Mouse (Mus musculus) limb, embryonic 11.5 days (tissue): ENCODE data around the gene Tmem88b. TPM values are rescaled to one million over a fixed set of nuclear protein-coding genes. Genes with fewer than 3 reads are reported as not detected.

ENCODE experiments used
- ATAC-seq: fragments of 200-750 bp; cut with Nextera tagmentation; 2 replicates; pipeline ENCODE4 v1.8.0; 2017; ENCODE audit warnings: low read depth; ENCODE audit not compliant: insufficient number of reproducible peaks, low FRiP score, low TSS enrichment
- DNase-seq: peaks from one replicate; pipeline ENCODE4 v3.0.0-alpha.2; 2015; ENCODE audit warnings: low spot score
- H3K27ac ChIP-seq: fragments of 300-500 bp; sonication (generic); replicated peaks from 2 replicates; pipeline ENCODE4 v1.5.1; 2014; ENCODE audit warnings: low read depth, mild to moderate bottlenecking, low read length
- H3K27me3 ChIP-seq: fragments of 300-500 bp; sonication (generic); 2 replicates; pipeline ENCODE4 v1.6.1; 2014; ENCODE audit warnings: mild to moderate bottlenecking, low read length, mixed read lengths; ENCODE audit not compliant: control insufficient read depth, insufficient read depth
- H3K36me3 ChIP-seq: fragments of 300-500 bp; sonication (generic); 2 replicates; pipeline ENCODE4 v1.6.1; 2014; ENCODE audit warnings: mild to moderate bottlenecking, low read length, moderate library complexity, mixed read lengths; ENCODE audit not compliant: control insufficient read depth, insufficient read depth
- H3K4me1 ChIP-seq: fragments of 300-500 bp; sonication (generic); 2 replicates; pipeline ENCODE4 v1.6.1; 2014; ENCODE audit warnings: low read length, mixed read lengths; ENCODE audit not compliant: control insufficient read depth, insufficient read depth
- H3K4me2 ChIP-seq: fragments of 300-500 bp; sonication (generic); 2 replicates; pipeline ENCODE4 v1.6.1; 2014; ENCODE audit warnings: low read depth, mild to moderate bottlenecking, moderate library complexity; ENCODE audit not compliant: severe bottlenecking
- H3K4me3 ChIP-seq: fragments of 300-500 bp; sonication (generic); 2 replicates; pipeline ENCODE4 v1.5.1; 2014; ENCODE audit warnings: low read depth, low read length
- H3K9ac ChIP-seq: fragments of 300-500 bp; sonication (generic); 2 replicates; pipeline ENCODE4 v1.6.1; 2014; ENCODE audit warnings: mild to moderate bottlenecking, low read length
- H3K9me3 ChIP-seq: fragments of 300-500 bp; sonication (generic); 2 replicates; pipeline ENCODE4 v1.6.1; 2016; ENCODE audit warnings: low read length; ENCODE audit not compliant: control insufficient read depth
- whole genome bisulfite sequencing: fragments of 180-500 bp; shearing (Covaris S2); extraction: QIAGEN DNeasy Blood & Tissue Kit; methylation state at CpG from one replicate; pipeline ENCODE4 v1.1.7; 2014; 5-methylcytosine and 5-hydroxymethylcytosine counted together
- polyA plus RNA-seq: library from polyadenylated mRNA; unstranded; fragments of >200 nt; fragmentation: Nextera tagmentation; extraction: Ambion mirVana; gene quantifications from 2 replicates; pipeline ENCODE4 v1.2.1, GENCODE M21; 2014

Gene Tmem88b
- polyA plus RNA-seq, 1 experiment from 2014 or later = 0.19 TPM

GRCm38 (mm10) chr4:155761356-155762099 lies 24.1 kb downstream of the Tmem88b start:
- H3K9ac ChIP-seq = peak overlapping the region; percentile 78
- WGBS = 3% methylated on average over 28 of the region's 28 CpGs
- H3K4me3 ChIP-seq = peak overlapping the region; percentile 89
- no peak for DNase-seq
- H3K36me3 ChIP-seq = peaks cover 3% of the 10 kb centered on the region; the same call in 1 of the 2 replicates
- no peak overlapping the region for H3K27ac ChIP-seq
- H3K4me1 ChIP-seq = peaks cover 12% of the 10 kb centered on the region
- H3K27me3 ChIP-seq = no peaks in the 10 kb centered on the region
- peak overlapping the region; percentile 82 for H3K4me2 ChIP-seq
- no peaks in the 10 kb centered on the region for H3K9me3 ChIP-seq
- ATAC-seq = 0 out of 2 replicates have a peak, but pooled peaks have one; percentile 14

DNA sequence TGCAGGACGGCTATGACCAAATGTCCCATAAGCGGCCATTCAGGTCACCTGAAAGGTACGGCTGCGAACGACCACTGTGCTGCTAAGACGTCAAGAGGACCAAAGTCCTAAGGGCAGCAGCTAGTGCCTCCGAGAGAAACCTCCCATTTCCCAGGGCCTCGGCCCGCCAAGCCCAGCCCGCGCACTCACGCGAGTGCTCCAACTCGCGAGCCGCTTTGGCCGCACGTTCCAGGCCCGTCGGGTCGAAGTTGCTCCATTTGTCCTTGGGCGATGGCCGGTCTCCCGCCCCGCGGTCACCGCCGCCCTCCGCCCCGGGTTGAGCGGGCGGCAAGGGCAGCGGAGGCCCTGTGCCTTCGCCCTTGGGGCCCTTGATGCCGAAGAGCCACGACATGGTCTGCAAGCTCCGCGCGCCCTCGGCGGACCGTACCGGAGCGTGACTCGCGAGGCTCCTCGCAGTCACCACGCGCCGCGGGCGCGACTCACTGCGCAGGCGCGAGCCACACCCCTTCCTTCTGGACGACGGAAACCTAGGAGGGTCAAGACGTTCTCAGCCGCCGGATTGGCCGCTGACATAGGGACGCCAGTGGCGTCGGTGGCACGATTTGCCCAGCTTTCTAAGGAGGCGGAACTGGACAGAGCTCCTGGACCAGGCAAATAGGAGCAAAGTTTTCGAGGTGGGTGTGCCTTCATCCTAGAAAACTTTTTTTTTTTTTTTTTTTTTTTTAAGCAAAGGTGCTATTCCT lies 24.9 kb downstream of the Tmem88b start, which contains the start of gene Atad3a:
Atad3a (minus strand) TSS at position 481 of the 743 bp plus-strand sequence.
- DNase-seq = peak; percentile 97
- Histone ChIP-seq H3K4me2 (peak within 1 kb of the TSS; percentile 85), H3K27me3 (no peaks in the 10 kb centered on the region), H3K4me3 (peak within 1 kb of the TSS; percentile 89), H3K9me3 (no peaks in the 10 kb centered on the region), H3K27ac (no peak within 1 kb of the TSS), H3K4me1 (peaks cover 12% of the 10 kb centered on the region), H3K9ac (peak within 1 kb of the TSS; percentile 78), H3K36me3 (peaks cover 7% of the 10 kb centered on the region)
- WGBS = under 1% methylated on average over 68 of the region's 68 CpGs
- peak; percentile 96 for ATAC-seq

GRCm38 (mm10) chr4:155759862-155760612 lies 25.6 kb downstream of the Tmem88b start:
- Histone ChIP-seq H3K4me2 (peak overlapping the region; percentile 85), H3K27me3 (no peaks in the 10 kb centered on the region), H3K4me1 (peaks cover 12% of the 10 kb centered on the region), H3K9me3 (no peaks in the 10 kb centered on the region), H3K27ac (no peak overlapping the region), H3K36me3 (peaks cover 11% of the 10 kb centered on the region), H3K4me3 (peak overlapping the region; percentile 89), H3K9ac (peak overlapping the region; percentile 71)
- 3% methylated on average over 10 of the region's 10 CpGs for WGBS
- DNase-seq (no peak), ATAC-seq (0 out of 2 replicates have a peak, but pooled peaks have one; percentile 15)

DNA sequence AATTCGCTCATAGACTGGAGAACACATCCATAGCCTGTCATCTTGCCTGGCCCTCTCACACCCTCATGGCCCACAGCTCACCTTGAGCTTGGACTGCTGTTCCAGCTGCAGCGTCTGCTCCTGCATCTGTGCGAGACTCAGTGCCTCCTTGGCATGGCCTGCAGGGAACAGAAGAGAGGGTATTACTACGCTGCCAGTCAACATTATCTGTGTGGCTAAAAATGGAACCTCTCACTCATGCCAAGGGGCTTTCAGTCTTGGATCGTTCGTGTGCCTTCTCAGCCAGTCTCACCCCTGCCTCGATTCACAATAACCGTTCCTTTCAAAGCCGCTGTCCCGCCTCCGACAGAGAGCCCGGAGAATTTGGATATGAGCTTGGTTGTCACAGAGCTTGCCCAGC lies 28.7 kb downstream of the Tmem88b start:
- Histone ChIP-seq H3K4me3 (no peak overlapping the region), H3K27ac (no peak overlapping the region), H3K4me1 (peaks cover 12% of the 10 kb centered on the region), H3K9ac (no peak overlapping the region), H3K9me3 (no peaks in the 10 kb centered on the region), H3K27me3 (no peaks in the 10 kb centered on the region), H3K36me3 (peaks cover 20% of the 10 kb centered on the region), H3K4me2 (no peak overlapping the region)
- no peak for ATAC-seq
- no peak for DNase-seq
- 95% methylated on average over 12 of the region's 12 CpGs for WGBS

DNA sequence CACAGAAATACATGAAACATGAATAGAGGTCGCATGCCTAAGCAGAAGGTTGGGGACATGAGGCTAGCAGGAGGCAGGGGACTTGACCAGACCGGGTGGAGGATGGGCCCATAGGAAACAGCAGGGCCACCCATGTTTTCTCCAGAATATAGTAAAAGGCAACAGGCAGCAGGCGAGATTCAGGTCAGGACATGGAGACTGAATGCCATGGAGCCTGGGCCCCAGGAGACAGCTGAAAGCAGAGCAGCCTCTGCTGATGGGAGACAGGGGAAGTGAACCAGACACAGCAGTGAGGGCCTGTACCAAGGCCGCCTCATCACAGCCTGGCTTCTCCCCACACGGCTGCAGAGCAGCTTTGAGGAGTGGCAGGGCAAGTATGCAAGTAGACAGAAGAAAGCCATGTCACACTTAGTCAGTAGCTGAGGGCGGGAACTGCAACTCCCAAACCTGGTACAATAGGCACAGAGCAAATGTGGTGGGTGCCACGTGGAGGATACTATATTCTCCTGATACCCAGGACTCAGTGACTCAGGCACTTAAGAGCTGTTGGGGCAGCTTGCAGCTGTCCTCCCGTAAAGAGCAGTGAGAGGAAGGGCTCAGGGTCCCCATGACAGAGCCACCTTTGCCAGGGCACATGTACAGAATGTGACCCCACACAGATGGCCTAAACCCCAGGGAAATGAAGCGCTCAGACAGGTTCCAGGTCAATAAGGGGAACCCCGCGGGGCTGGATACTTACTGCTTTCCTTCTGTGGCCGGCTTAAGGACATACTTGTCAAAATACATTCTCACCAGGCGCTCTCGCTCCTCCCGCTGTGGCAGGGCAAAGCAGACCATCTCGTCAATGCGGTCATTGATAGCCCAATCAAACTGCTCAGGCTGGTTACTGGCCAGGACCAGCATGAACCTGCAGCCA lies 38.8 kb downstream of the Tmem88b start:
- H3K9ac ChIP-seq = no peak overlapping the region
- no peak for DNase-seq
- no peaks in the 10 kb centered on the region for H3K9me3 ChIP-seq
- peaks cover 41% of the 10 kb centered on the region for H3K36me3 ChIP-seq
- H3K27ac ChIP-seq = no peak overlapping the region
- no peak overlapping the region for H3K4me2 ChIP-seq
- ATAC-seq = no peak
- 89% methylated on average over 17 of the region's 17 CpGs for WGBS
- H3K4me3 ChIP-seq = no peak overlapping the region
- H3K27me3 ChIP-seq = no peaks in the 10 kb centered on the region
- H3K4me1 ChIP-seq = no peaks in the 10 kb centered on the region

DNA sequence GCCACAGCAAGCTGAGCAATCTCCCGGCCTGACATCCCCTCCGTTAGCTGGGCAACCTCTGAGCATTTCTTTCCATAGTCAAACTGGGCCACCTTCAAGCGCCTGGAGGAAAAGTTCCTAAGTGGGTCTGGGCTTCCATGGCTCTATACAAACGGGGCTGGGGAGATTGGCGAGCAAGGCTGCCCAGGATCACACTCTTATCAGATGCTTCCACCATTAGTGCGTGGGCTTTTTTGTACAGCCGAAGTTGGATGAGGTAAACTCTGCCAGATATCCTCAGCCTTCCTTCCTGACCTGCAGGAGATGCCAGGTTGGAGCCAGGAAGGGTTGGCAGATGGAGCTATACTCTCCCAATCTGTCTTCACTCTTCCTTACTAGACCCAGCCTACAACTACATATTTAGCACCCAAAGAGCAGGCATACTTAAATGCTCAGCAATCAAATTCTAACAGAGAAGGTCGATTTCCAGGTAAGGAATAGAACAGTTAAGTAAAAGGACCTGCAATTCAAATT lies 39.6 kb downstream of the Tmem88b start:
- Histone ChIP-seq H3K9ac (no peak overlapping the region), H3K4me3 (no peak overlapping the region), H3K27me3 (no peaks in the 10 kb centered on the region), H3K4me2 (no peak overlapping the region), H3K9me3 (no peaks in the 10 kb centered on the region), H3K36me3 (peaks cover 37% of the 10 kb centered on the region), H3K4me1 (no peaks in the 10 kb centered on the region), H3K27ac (no peak overlapping the region)
- ATAC-seq = no peak
- no peak for DNase-seq
- 86% methylated on average over 8 of the region's 8 CpGs for WGBS

DNA sequence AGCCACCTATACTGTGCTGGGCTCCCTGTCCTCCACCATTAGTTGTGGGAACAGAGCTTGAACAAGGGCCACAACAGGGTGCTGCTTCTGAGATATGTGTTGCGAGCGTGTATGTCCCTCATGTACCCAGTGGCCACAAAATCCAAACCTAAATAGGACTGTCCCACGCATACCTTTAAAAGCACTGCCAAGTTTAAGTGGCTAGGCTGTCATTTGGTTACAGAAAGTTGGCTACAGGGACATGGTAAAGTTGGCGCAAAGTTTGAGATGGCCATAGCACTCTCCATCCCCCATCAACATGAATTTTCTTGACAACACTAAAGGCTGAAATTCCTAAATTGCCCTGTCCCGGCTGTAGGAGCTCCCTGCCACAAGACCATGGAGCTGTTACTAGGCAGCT lies 40.5 kb downstream of the Tmem88b start:
- no peak for ATAC-seq
- WGBS = 92% methylated on average over 5 of the region's 5 CpGs
- H3K9me3 ChIP-seq = no peaks in the 10 kb centered on the region

More for the DNA sequence above, 40.5 kb downstream of the Tmem88b start:
- H3K4me1 ChIP-seq = no peaks in the 10 kb centered on the region
- no peak overlapping the region for H3K9ac ChIP-seq
- H3K36me3 ChIP-seq = peaks cover 32% of the 10 kb centered on the region
- no peak overlapping the region for H3K27ac ChIP-seq
- no peaks in the 10 kb centered on the region for H3K27me3 ChIP-seq
- H3K4me3 ChIP-seq = no peak overlapping the region
- DNase-seq = no peak
- no peak overlapping the region for H3K4me2 ChIP-seq
